Mouse (Mus musculus): ENCODE measurements at regions not wholly inside any gene's neighbourhood (a gene's known extent, or its start where the extent isn't known, plus 50 kb on each side); places are given as distances from the start of the nearest gene placed in this dataset.

- no peak for DNase-seq (ENCODE audit: low read depth, low spot score)
Measured at GRCm38 (mm10) chr1:185834171-185834570, 282.9 kb downstream of the Lyplal1 start.

- DNase-seq (ENCODE audit: low read depth, low spot score): no peak
Measured at GRCm38 (mm10) chr1:185836632-185837281, 280.4 kb downstream of the Lyplal1 start.

GRCm38 (mm10) chr1:185842481-185842880, 274.6 kb downstream of the Lyplal1 start:
- DNase-seq (ENCODE audit: low read depth, low spot score): peak; percentile 7

- DNase-seq (ENCODE audit: low read depth, low spot score): no peak
Measured at GRCm38 (mm10) chr1:185847161-185847560, 269.9 kb downstream of the Lyplal1 start.

- DNase-seq (ENCODE audit: low read depth, low spot score): no peak
Measured at GRCm38 (mm10) chr1:185850590-185850989, 266.5 kb downstream of the Lyplal1 start.

- DNase-seq (ENCODE audit: low read depth, low spot score): no peak
Measured at GRCm38 (mm10) chr1:185851262-185851893, 265.7 kb downstream of the Lyplal1 start.

GRCm38 (mm10) chr1:185861692-185862091, 255.4 kb downstream of the Lyplal1 start:
- no peak for DNase-seq (ENCODE audit: low read depth, low spot score)

- no peak for DNase-seq (ENCODE audit: low read depth, low spot score)
Measured at GRCm38 (mm10) chr1:185865945-185866344, 251.2 kb downstream of the Lyplal1 start.

GRCm38 (mm10) chr1:185866612-185867011, 250.5 kb downstream of the Lyplal1 start:
- DNase-seq (ENCODE audit: low read depth, low spot score): no peak

GRCm38 (mm10) chr1:185867018-185867417, 250.1 kb downstream of the Lyplal1 start:
- DNase-seq (ENCODE audit: low read depth, low spot score): no peak

- no peak for DNase-seq (ENCODE audit: low read depth, low spot score)
Measured at GRCm38 (mm10) chr1:185868721-185869120, 248.4 kb downstream of the Lyplal1 start.

- no peak for DNase-seq (ENCODE audit: low read depth, low spot score)
Measured at GRCm38 (mm10) chr1:185887031-185887430, 230.1 kb downstream of the Lyplal1 start.

GRCm38 (mm10) chr1:185891814-185892213, 225.3 kb downstream of the Lyplal1 start:
- no peak for DNase-seq (ENCODE audit: low read depth, low spot score)

GRCm38 (mm10) chr1:185893421-185893820, 223.7 kb downstream of the Lyplal1 start:
- DNase-seq (ENCODE audit: low read depth, low spot score): peak; percentile 10

GRCm38 (mm10) chr1:185898475-185898874, 218.6 kb downstream of the Lyplal1 start:
- DNase-seq (ENCODE audit: low read depth, low spot score): no peak

- no peak for DNase-seq (ENCODE audit: low read depth, low spot score)
Measured at GRCm38 (mm10) chr1:185900316-185900715, 216.8 kb downstream of the Lyplal1 start.

GRCm38 (mm10) chr1:185902395-185902794, 214.7 kb downstream of the Lyplal1 start:
- no peak for DNase-seq (ENCODE audit: low read depth, low spot score)

- DNase-seq (ENCODE audit: low read depth, low spot score): no peak
Measured at GRCm38 (mm10) chr1:185905666-185906065, 211.4 kb downstream of the Lyplal1 start.

GRCm38 (mm10) chr1:185915579-185915978, 201.5 kb downstream of the Lyplal1 start:
- DNase-seq (ENCODE audit: low read depth, low spot score): no peak

GRCm38 (mm10) chr1:185918663-185919062, 198.4 kb downstream of the Lyplal1 start:
- DNase-seq (ENCODE audit: low read depth, low spot score): no peak

GRCm38 (mm10) chr1:185923723-185924122, 193.4 kb downstream of the Lyplal1 start:
- no peak for DNase-seq (ENCODE audit: low read depth, low spot score)

GRCm38 (mm10) chr1:185929000-185929399, 188.1 kb downstream of the Lyplal1 start:
- DNase-seq (ENCODE audit: low read depth, low spot score): peak; percentile 66

GRCm38 (mm10) chr1:185929761-185930160, 187.3 kb downstream of the Lyplal1 start:
- peak; percentile 64 for DNase-seq (ENCODE audit: low read depth, low spot score)

Data from R1 (cell line).